Mouse (Mus musculus) hindbrain, embryonic 15.5 days (tissue): ENCODE measurements around the gene Plaa. TPM values are rescaled to one million over a fixed set of nuclear protein-coding genes. Genes with fewer than 3 reads are reported as not detected.

ENCODE experiments used
- ATAC-seq: fragments of 200-750 bp; cut with Nextera tagmentation; 2 replicates; pipeline ENCODE4 v1.8.0; 2017; ENCODE audit warnings: low read depth, moderate number of reproducible peaks, moderate TSS enrichment; ENCODE audit not compliant: low FRiP score
- H3K27ac ChIP-seq: fragments of 300-500 bp; sonication (generic); replicated peaks from 2 replicates; pipeline ENCODE4 v1.5.1; 2015; ENCODE audit warnings: mild to moderate bottlenecking, inconsistent platforms
- H3K27me3 ChIP-seq: fragments of 300-500 bp; sonication (generic); 2 replicates; pipeline ENCODE4 v1.6.1; 2015; ENCODE audit warnings: control low read depth, inconsistent platforms
- H3K36me3 ChIP-seq: fragments of 300-500 bp; sonication (generic); 2 replicates; pipeline ENCODE4 v1.6.1; 2015; ENCODE audit warnings: control low read depth, inconsistent platforms
- H3K4me1 ChIP-seq: fragments of 300-500 bp; sonication (generic); replicated peaks from 2 replicates; pipeline ENCODE4 v1.6.1; 2015; ENCODE audit warnings: control low read depth, inconsistent platforms
- H3K4me2 ChIP-seq: fragments of 300-500 bp; sonication (generic); 2 replicates; pipeline ENCODE4 v1.6.1; 2015; ENCODE audit warnings: moderate library complexity, mild to moderate bottlenecking, inconsistent platforms
- H3K4me3 ChIP-seq: fragments of 300-500 bp; sonication (generic); 2 replicates; pipeline ENCODE4 v1.5.1; 2015; ENCODE audit warnings: mild to moderate bottlenecking, inconsistent platforms
- H3K9ac ChIP-seq: fragments of 300-500 bp; sonication (generic); 2 replicates; pipeline ENCODE4 v1.6.1; 2015; ENCODE audit warnings: inconsistent platforms
- H3K9me3 ChIP-seq: fragments of 300-500 bp; sonication (generic); 2 replicates; pipeline ENCODE4 v1.6.1; 2016; ENCODE audit warnings: control low read depth, inconsistent platforms
- WGBS: fragments of 180-500 bp; shearing (Covaris S2); methylation state at CpG from one replicate; pipeline ENCODE4 v1.1.7; 2015; 5-methylcytosine and 5-hydroxymethylcytosine counted together
- polyA plus RNA-seq: library from polyadenylated mRNA; unstranded; fragments of >200 nt; fragmentation: Nextera tagmentation; extraction: Ambion mirVana; gene quantifications from 2 replicates; pipeline ENCODE4 v1.2.1, GENCODE M21; 2015

Gene Plaa
- polyA plus RNA-seq, 1 experiment from 2014 or later, result 67.2 TPM

DNA sequence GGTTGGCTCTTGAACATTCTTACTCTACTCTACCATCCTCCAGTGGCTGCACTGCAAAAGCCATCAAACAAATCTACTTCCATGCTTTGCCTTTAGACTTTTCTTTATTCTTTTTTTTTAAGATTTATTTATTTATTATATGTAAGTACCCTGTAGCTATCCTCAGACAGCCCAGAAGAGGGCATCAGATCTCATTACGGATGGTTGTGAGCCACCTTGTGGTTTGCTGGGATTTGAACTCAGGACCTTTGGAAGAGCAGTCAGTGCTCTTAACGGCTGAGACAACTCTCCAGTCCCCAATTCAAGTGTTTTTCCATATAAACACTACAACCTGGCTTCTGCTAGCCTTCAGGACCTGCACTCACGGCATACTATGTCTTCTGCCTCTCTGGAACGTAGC lies 1.6 kb downstream of the Plaa start:
- Histone ChIP-seq H3K4me3 (peak overlapping the region; percentile 93; the same call in 1 of the 2 replicates), H3K36me3 (no peaks in the 10 kb centered on the region), H3K4me1 (peaks cover 25% of the 10 kb centered on the region), H3K9ac (no peak overlapping the region), H3K4me2 (peak overlapping the region; percentile 76), H3K27me3 (no peaks in the 10 kb centered on the region), H3K9me3 (no peaks in the 10 kb centered on the region), H3K27ac (no peak overlapping the region)
- 88% methylated on average over 4 of the region's 4 CpGs for WGBS
- no peak for ATAC-seq

GRCm38 (mm10) chr4:94592709-94593108 lies 10.3 kb downstream of the Plaa start:
- Histone ChIP-seq H3K4me1 (0 out of 2 replicates have a peak, but pooled peaks cover 4% of the 10 kb centered on the region), H3K9me3 (no peaks in the 10 kb centered on the region), H3K36me3 (no peaks in the 10 kb centered on the region), H3K9ac (no peak overlapping the region), H3K4me3 (no peak overlapping the region), H3K27ac (no peak overlapping the region), H3K27me3 (no peaks in the 10 kb centered on the region), H3K4me2 (no peak overlapping the region)
- ATAC-seq, result no peak

DNA sequence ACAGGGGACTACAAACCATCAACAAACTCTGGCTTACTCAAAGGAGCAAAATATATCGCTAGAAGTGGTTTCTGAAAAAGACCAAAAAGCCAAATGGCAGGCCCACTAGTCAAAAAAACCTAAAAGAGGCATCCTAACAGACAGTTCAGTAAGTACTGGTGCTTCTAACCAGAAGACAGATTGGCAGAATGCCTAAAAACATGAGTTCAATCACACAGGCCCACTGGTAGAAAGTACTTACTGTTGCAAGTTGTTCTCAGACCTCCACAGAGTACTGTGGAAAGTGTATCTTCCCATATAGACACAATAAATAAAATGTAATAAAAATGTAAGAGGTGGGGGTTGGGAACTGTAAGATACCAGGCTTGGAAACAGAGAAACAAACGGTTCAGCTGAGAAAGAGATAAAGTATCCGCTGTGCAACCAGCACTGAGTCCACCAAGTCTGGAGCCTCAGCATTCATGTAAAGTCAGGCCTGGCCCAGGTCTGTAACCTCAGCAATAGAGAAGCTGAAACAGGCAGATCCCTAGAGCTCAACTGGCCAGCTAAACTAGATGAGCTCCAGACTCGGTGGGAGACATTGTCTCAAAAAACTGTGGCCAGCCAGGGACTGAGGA lies 11.2 kb downstream of the Plaa start:
- Histone ChIP-seq H3K4me1 (0 out of 2 replicates have a peak, but pooled peaks cover 4% of the 10 kb centered on the region), H3K27me3 (no peaks in the 10 kb centered on the region), H3K36me3 (no peaks in the 10 kb centered on the region), H3K9ac (no peak overlapping the region), H3K4me2 (no peak overlapping the region), H3K4me3 (no peak overlapping the region), H3K27ac (no peak overlapping the region), H3K9me3 (no peaks in the 10 kb centered on the region)
- ATAC-seq, result no peak; the same call in 1 of the 2 replicates
- 83% methylated on average over 4 of the region's 4 CpGs for WGBS

DNA sequence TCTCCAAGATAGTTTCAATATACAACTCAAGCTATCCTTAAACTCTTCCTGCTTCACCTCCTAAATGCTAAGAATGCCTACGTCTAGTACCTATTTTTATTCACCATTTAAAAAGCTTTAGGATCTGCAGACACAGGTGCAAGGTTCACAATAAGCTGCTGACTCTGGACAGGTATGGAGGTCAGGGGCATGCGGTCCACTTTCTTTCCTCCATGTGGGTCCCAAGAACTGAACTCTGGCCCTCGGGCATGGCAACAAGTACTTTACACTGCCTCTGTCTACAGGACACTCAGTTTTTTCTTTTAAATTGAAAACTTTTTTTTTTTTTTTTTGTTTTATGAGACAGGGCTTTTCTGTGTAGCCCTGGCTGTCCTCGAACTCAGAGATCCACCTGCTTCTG lies 30.4 kb downstream of the Plaa start:
- H3K36me3 ChIP-seq, result peaks cover 45% of the 10 kb centered on the region
- 97% methylated on average over 4 of the region's 4 CpGs for WGBS

DNA sequence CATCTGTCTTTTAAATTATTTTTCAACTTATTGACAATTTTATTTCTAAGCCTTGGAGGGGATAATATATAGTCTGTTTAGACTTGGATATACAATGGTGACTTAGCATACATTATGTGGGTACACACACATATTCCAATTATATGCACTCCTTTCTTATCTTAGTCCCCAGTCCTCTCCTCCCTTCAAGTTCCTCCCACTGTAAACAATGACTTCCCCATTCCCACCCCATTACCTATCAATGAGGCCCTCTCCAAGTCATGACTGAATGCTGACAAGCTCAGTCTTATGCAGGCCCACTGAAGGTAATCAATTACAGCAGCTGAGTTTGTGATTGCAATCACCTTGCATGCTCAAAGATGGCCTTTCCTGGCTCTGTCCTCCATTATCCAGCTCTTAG lies 38.7 kb downstream of the Plaa start:
- Histone ChIP-seq H3K27me3 (no peaks in the 10 kb centered on the region), H3K27ac (no peak overlapping the region), H3K4me3 (no peak overlapping the region), H3K4me1 (no peaks in the 10 kb centered on the region), H3K9ac (no peak overlapping the region), H3K36me3 (peaks cover 17% of the 10 kb centered on the region), H3K9me3 (no peaks in the 10 kb centered on the region), H3K4me2 (no peak overlapping the region)
- ATAC-seq, result 0 out of 2 replicates have a peak, but pooled peaks have one; percentile 11

More for the DNA sequence above, 30.4 kb downstream of the Plaa start:
- ATAC-seq, result no peak
- H3K27me3 ChIP-seq, result no peaks in the 10 kb centered on the region
- H3K27ac ChIP-seq, result no peak overlapping the region
- no peaks in the 10 kb centered on the region for H3K4me1 ChIP-seq
- no peaks in the 10 kb centered on the region for H3K9me3 ChIP-seq
- H3K9ac ChIP-seq, result no peak overlapping the region
- H3K4me3 ChIP-seq, result no peak overlapping the region
- no peak overlapping the region for H3K4me2 ChIP-seq

GRCm38 (mm10) chr4:94561954-94562648 lies 40.9 kb downstream of the Plaa start:
- Histone ChIP-seq H3K36me3 (peaks cover 8% of the 10 kb centered on the region; the same call in 1 of the 2 replicates), H3K4me3 (no peak overlapping the region), H3K4me2 (no peak overlapping the region), H3K27ac (no peak overlapping the region), H3K9me3 (no peaks in the 10 kb centered on the region), H3K9ac (no peak overlapping the region), H3K27me3 (no peaks in the 10 kb centered on the region), H3K4me1 (no peaks in the 10 kb centered on the region; the same call in 1 of the 2 replicates)
- WGBS, result 77% methylated on average over 7 of the region's 7 CpGs
- ATAC-seq, result no peak

DNA sequence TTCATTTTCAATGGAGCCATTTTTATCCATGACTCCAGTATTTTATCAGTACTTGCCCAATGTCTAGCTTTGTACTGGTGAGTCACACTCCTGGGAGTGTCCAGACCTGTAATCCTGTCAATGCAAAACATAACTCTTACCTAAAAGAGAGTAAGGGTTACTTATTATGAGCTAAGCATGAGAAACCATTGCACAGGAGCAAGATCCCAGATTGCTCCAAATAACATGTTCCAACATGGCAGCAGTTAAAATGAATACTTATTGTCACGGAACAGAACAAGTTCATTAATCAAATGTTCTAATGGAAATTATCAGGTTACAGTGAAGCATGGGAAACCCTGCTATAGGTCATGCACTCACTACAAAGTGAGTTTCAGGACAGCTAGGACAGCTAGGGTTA lies 42.7 kb downstream of the Plaa start:
- WGBS, result 73% methylated on average over 1 of the region's 1 CpGs
- H3K36me3 ChIP-seq, result peaks cover under 1% of the 10 kb centered on the region; the same call in 1 of the 2 replicates
- no peaks in the 10 kb centered on the region for H3K27me3 ChIP-seq
- H3K27ac ChIP-seq, result no peak overlapping the region
- no peak for ATAC-seq
- no peak overlapping the region for H3K4me3 ChIP-seq
- H3K4me1 ChIP-seq, result peaks cover 6% of the 10 kb centered on the region
- H3K9ac ChIP-seq, result no peak overlapping the region
- H3K4me2 ChIP-seq, result no peak overlapping the region
- H3K9me3 ChIP-seq, result no peaks in the 10 kb centered on the region

- no peak overlapping the region for H3K4me2 ChIP-seq
- H3K36me3 ChIP-seq, result no peaks in the 10 kb centered on the region
- no peaks in the 10 kb centered on the region for H3K9me3 ChIP-seq
- no peak overlapping the region for H3K9ac ChIP-seq
- no peaks in the 10 kb centered on the region for H3K27me3 ChIP-seq
- no peak overlapping the region for H3K27ac ChIP-seq
- 16% methylated on average over 2 of the region's 2 CpGs for WGBS
- no peak for ATAC-seq
- H3K4me3 ChIP-seq, result no peak overlapping the region
- H3K4me1 ChIP-seq, result peaks cover 15% of the 10 kb centered on the region
Measured at GRCm38 (mm10) chr4:94559266-94559665, 43.8 kb downstream of the Plaa start.

DNA sequence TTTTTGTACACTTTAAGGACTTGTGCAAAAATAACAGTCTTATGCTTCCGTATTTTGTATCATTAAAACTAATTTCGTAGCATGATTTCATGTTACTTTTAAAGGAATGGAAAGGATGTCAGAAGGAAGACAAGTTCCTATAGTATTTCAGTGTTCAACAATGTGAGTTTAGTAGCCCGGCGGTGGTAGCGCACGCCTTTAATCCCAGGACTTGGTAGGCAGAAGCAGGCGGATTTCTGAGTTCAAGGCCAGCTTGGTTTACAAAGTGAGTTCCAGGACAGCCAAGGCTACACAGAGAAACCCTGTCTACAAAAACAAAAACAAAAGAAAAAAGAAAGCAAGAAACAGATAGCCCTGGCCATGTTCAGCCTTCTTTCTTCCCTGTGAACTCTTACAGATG lies 45.9 kb downstream of the Plaa start:
- peaks cover 15% of the 10 kb centered on the region for H3K4me1 ChIP-seq
- H3K27ac ChIP-seq, result no peak overlapping the region
- no peak overlapping the region for H3K9ac ChIP-seq
- H3K9me3 ChIP-seq, result no peaks in the 10 kb centered on the region
- peak overlapping the region; percentile 69 for H3K4me2 ChIP-seq
- 74% methylated on average over 7 of the region's 7 CpGs for WGBS
- peak overlapping the region; percentile 83 for H3K4me3 ChIP-seq
- ATAC-seq, result peak; percentile 12; the same call in 1 of the 2 replicates
- no peaks in the 10 kb centered on the region for H3K36me3 ChIP-seq
- no peaks in the 10 kb centered on the region for H3K27me3 ChIP-seq

- no peaks in the 10 kb centered on the region for H3K9me3 ChIP-seq
- 2% methylated on average over 79 of the region's 83 CpGs for whole genome bisulfite sequencing
Measured at GRCm38 (mm10) chr4:94556265-94557054, 46.6 kb downstream of the Plaa start, which contains the start of the genes Gm10306 and Caap1. TSS of gene Gm10306 (plus strand) at chr4:94556546. TSS of gene Caap1 (minus strand) at chr4:94556796.

GRCm38 (mm10) chr4:94554955-94555494 lies 48.0 kb downstream of the Plaa start:
- Histone ChIP-seq H3K27me3 (no peaks in the 10 kb centered on the region), H3K4me1 (peaks cover 15% of the 10 kb centered on the region), H3K27ac (no peak overlapping the region), H3K9ac (no peak overlapping the region), H3K36me3 (no peaks in the 10 kb centered on the region), H3K4me2 (peak overlapping the region; percentile 69), H3K4me3 (peak overlapping the region; percentile 83), H3K9me3 (no peaks in the 10 kb centered on the region)
- ATAC-seq, result no peak
- WGBS, result 93% methylated on average over 5 of the region's 5 CpGs

More at GRCm38 (mm10) chr4:94556265-94557054, 46.6 kb downstream of the Plaa start, which contains the start of the genes Gm10306 and Caap1:
- no peaks in the 10 kb centered on the region for H3K36me3 ChIP-seq
- H3K4me1 ChIP-seq, result peaks cover 15% of the 10 kb centered on the region
- H3K9ac ChIP-seq, result peak within 1 kb of the TSS; percentile 74
- no peaks in the 10 kb centered on the region for H3K27me3 ChIP-seq
- H3K27ac ChIP-seq, result peak within 1 kb of the TSS; percentile 89
- H3K4me3 ChIP-seq, result peak within 1 kb of the TSS; percentile 83
- H3K4me2 ChIP-seq, result peak within 1 kb of the TSS; percentile 69
- peak; percentile 97 for ATAC-seq
